Mouse (Mus musculus): ENCODE results near the gene Gpr55.

- no peak for TF ChIP-seq CTCF (IDR thresholded peaks at IDR 0.05; ENCODE audit: low read depth, low read length)
- TF ChIP-seq POLR2A (IDR thresholded peaks at IDR 0.05; ENCODE audit: borderline replicate concordance, low read depth, low read length), result no peak
These were observed 10.3 kb upstream of the Gpr55 start for GRCm38 (mm10) chr1:85971070-85971469.

All from bone marrow macrophage, adult 2 months (primary cell).